Mouse (Mus musculus): ENCODE data around the gene Mus81.

- no peak for TF ChIP-seq CTCF (IDR thresholded peaks at IDR 0.05; ENCODE audit: low read depth)
- TF ChIP-seq EP300 (optimal IDR thresholded peaks at IDR 0.05): no peak
Measured at GRCm38 (mm10) chr19:5500330-5500875, 12.2 kb upstream of the Mus81 start.
